Mouse (Mus musculus) limb, embryonic 10.5 days (tissue): ENCODE data around the gene Urm1. TPM values are rescaled to one million over a fixed set of nuclear protein-coding genes. Genes with fewer than 3 reads are reported as not detected.

Experiments used
- DNase-seq: peaks from one replicate; pipeline ENCODE4 v3.0.0-alpha.2; 2017; ENCODE audit warnings: low spot score
- H3K27ac ChIP-seq: fragments of 300-500 bp; sonication (generic); 2 replicates; pipeline ENCODE4 v1.5.1; 2016; ENCODE audit warnings: mild to moderate bottlenecking
- H3K27me3 ChIP-seq: fragments of 300-500 bp; sonication (generic); 2 replicates; pipeline ENCODE4 v1.6.1; 2016; ENCODE audit warnings: low read depth, mild to moderate bottlenecking; ENCODE audit not compliant: poor library complexity, severe bottlenecking
- H3K36me3 ChIP-seq: fragments of 300-500 bp; sonication (generic); 2 replicates; pipeline ENCODE4 v1.6.1; 2016; ENCODE audit warnings: mild to moderate bottlenecking, moderate library complexity
- H3K4me1 ChIP-seq: fragments of 300-500 bp; sonication (generic); 2 replicates; pipeline ENCODE4 v1.6.1; 2016
- H3K4me3 ChIP-seq: fragments of 300-500 bp; sonication (generic); 2 replicates; pipeline ENCODE4 v1.5.1; 2016; ENCODE audit warnings: mild to moderate bottlenecking, moderate library complexity
- H3K9me3 ChIP-seq: fragments of 300-500 bp; sonication (generic); replicated peaks from 2 replicates; pipeline ENCODE4 v1.6.1; 2016; ENCODE audit warnings: mild to moderate bottlenecking
- WGBS: fragments of 180-500 bp; shearing (Covaris S2); methylation state at CpG from one replicate; pipeline ENCODE4 v1.1.7; 2016; 5-methylcytosine and 5-hydroxymethylcytosine counted together
- polyA plus RNA-seq: library from polyadenylated mRNA; unstranded; fragments of >200 nt; fragmentation: Nextera tagmentation; extraction: Ambion mirVana; gene quantifications from 2 replicates; pipeline ENCODE4 v1.2.1, GENCODE M21; 2016

Gene Urm1
- polyA plus RNA-seq, 1 experiment from 2014 or later, result 25.1 TPM

DNA sequence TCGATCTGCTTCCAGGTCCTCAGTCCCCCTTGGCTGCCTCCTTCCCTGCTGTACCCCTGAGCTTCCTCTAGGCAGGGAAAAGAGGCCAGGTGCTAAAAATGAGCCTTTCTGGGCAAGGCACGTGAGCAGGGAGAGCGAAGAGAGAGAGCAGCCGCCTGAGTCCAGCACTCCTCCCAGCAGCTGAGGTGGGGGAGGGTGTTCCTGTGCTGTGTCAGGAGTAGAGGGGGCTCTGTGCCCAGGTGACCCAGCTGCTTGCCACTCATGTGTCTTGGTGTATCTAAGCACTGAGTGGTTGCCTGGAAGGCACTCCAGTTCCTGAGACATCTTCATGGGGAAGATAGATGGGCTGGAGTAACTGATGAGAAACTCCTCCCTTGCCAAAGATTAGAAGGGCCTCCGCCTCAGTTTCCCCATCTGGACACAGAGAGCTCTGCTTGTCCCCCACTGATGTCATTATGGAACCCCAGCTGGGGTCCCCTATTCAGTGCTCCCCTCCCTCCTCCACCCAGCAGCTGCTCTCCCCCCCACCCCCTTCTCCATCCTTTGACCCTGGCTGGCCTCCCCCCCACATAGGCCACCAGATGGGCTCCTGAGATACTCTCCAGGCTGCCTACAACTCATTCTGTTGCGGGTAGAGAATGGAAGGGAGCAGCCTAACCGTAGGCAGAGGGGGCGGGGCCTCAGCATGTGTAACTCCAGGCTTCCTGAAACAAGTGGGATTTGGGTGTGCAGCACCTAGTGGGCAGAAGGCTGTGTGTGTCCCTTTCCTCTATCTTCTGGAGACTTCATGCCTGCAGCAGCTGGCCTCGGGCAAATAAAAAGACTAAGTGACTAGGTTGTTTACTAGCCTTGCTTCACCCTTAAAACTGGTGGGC lies 23.6 kb downstream of the Urm1 start:
- Histone ChIP-seq H3K4me1 (peaks cover 18% of the 10 kb centered on the region), H3K36me3 (peaks cover 64% of the 10 kb centered on the region), H3K27ac (no peak overlapping the region), H3K9me3 (no peaks in the 10 kb centered on the region), H3K4me3 (no peak overlapping the region), H3K27me3 (peaks cover 67% of the 10 kb centered on the region)
- no peak for DNase-seq
- WGBS, result 68% methylated on average over 9 of the region's 9 CpGs

GRCm38 (mm10) chr2:29844115-29844514 lies 24.2 kb downstream of the Urm1 start:
- no peak overlapping the region for H3K27ac ChIP-seq

GRCm38 (mm10) chr2:29844661-29845060 lies 24.8 kb downstream of the Urm1 start:
- no peak overlapping the region for H3K27ac ChIP-seq
- no peaks in the 10 kb centered on the region for H3K9me3 ChIP-seq
- DNase-seq, result no peak
- H3K27me3 ChIP-seq, result peaks cover 76% of the 10 kb centered on the region
- WGBS, result 16% methylated on average over 3 of the region's 3 CpGs
- H3K4me3 ChIP-seq, result 0 out of 2 replicates have a peak overlapping the region, but pooled peaks have one; percentile 49
- peaks cover 52% of the 10 kb centered on the region for H3K36me3 ChIP-seq
- H3K4me1 ChIP-seq, result peaks cover 18% of the 10 kb centered on the region

More at GRCm38 (mm10) chr2:29844115-29844514, 24.2 kb downstream of the Urm1 start:
- peaks cover 74% of the 10 kb centered on the region for H3K27me3 ChIP-seq
- DNase-seq, result no peak
- peaks cover 18% of the 10 kb centered on the region for H3K4me1 ChIP-seq
- no peak overlapping the region for H3K4me3 ChIP-seq
- peaks cover 57% of the 10 kb centered on the region for H3K36me3 ChIP-seq
- WGBS, result 73% methylated on average over 2 of the region's 2 CpGs
- H3K9me3 ChIP-seq, result no peaks in the 10 kb centered on the region

DNA sequence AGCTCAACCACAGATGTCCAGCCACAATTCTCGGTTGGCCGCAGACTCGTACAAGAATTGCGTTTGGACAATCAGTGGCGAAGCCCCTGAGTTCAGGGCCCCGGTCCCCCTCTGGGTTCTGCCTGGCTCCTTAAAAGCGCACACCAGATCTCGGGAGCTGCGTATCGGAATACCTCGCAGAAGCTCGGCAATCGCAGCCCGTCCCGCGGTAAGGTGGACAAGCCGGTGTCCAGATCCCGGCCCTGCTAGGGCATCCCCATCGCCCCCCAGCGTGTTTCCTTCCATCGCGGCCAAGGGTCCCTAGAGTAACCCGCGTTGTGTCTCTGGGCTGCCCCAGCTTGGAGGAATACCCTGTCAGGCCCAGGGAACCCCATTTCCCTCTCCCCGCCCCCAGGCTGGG lies 25.8 kb downstream of the Urm1 start:
- peak; percentile 56 for DNase-seq
- Histone ChIP-seq H3K27ac (peak overlapping the region; percentile 53; the same call in 1 of the 2 replicates), H3K4me1 (peaks cover 22% of the 10 kb centered on the region)

GRCm38 (mm10) chr2:29846061-29846853 lies 26.4 kb downstream of the Urm1 start:
- Histone ChIP-seq H3K4me1 (peaks cover 22% of the 10 kb centered on the region), H3K27ac (peak overlapping the region; percentile 53; the same call in 1 of the 2 replicates), H3K9me3 (no peaks in the 10 kb centered on the region), H3K4me3 (peak overlapping the region; percentile 49), H3K27me3 (peaks cover 76% of the 10 kb centered on the region), H3K36me3 (peaks cover 37% of the 10 kb centered on the region)
- 2% methylated on average over 47 of the region's 47 CpGs for WGBS
- peak; percentile 64 for DNase-seq

More for the DNA sequence above, 25.8 kb downstream of the Urm1 start:
- WGBS, result 2% methylated on average over 25 of the region's 25 CpGs
- Histone ChIP-seq H3K9me3 (no peaks in the 10 kb centered on the region), H3K27me3 (peaks cover 76% of the 10 kb centered on the region), H3K36me3 (peaks cover 44% of the 10 kb centered on the region), H3K4me3 (peak overlapping the region; percentile 49)

GRCm38 (mm10) chr2:29846911-29847310 lies 27.0 kb downstream of the Urm1 start:
- 45% methylated on average over 3 of the region's 3 CpGs for WGBS
- H3K36me3 ChIP-seq, result peaks cover 31% of the 10 kb centered on the region
- no peaks in the 10 kb centered on the region for H3K9me3 ChIP-seq
- H3K4me3 ChIP-seq, result no peak overlapping the region
- peaks cover 22% of the 10 kb centered on the region for H3K4me1 ChIP-seq
- no peak for DNase-seq
- H3K27ac ChIP-seq, result no peak overlapping the region
- peaks cover 75% of the 10 kb centered on the region for H3K27me3 ChIP-seq

- 87% methylated on average over 8 of the region's 8 CpGs for WGBS
- H3K4me3 ChIP-seq, result no peak overlapping the region
- peaks cover 10% of the 10 kb centered on the region for H3K36me3 ChIP-seq
- H3K9me3 ChIP-seq, result no peaks in the 10 kb centered on the region
- H3K27ac ChIP-seq, result no peak overlapping the region
- peaks cover 54% of the 10 kb centered on the region for H3K27me3 ChIP-seq
- H3K4me1 ChIP-seq, result peaks cover 22% of the 10 kb centered on the region
- DNase-seq, result no peak
Observed at GRCm38 (mm10) chr2:29849041-29849440, 29.2 kb downstream of the Urm1 start.

GRCm38 (mm10) chr2:29849841-29850480 lies 30.1 kb downstream of the Urm1 start:
- DNase-seq, result no peak
- Histone ChIP-seq H3K36me3 (0 out of 2 replicates have a peak, but pooled peaks cover 3% of the 10 kb centered on the region), H3K27me3 (peaks cover 48% of the 10 kb centered on the region), H3K4me1 (peaks cover 20% of the 10 kb centered on the region), H3K4me3 (no peak overlapping the region), H3K27ac (no peak overlapping the region), H3K9me3 (no peaks in the 10 kb centered on the region)
- WGBS, result 63% methylated on average over 5 of the region's 5 CpGs

GRCm38 (mm10) chr2:29852957-29853485 lies 33.1 kb downstream of the Urm1 start:
- Histone ChIP-seq H3K27ac (no peak overlapping the region), H3K9me3 (no peaks in the 10 kb centered on the region), H3K27me3 (peaks cover 43% of the 10 kb centered on the region), H3K4me1 (peaks cover 13% of the 10 kb centered on the region), H3K36me3 (no peaks in the 10 kb centered on the region), H3K4me3 (no peak overlapping the region)
- DNase-seq, result no peak
- 52% methylated on average over 4 of the region's 4 CpGs for WGBS

DNA sequence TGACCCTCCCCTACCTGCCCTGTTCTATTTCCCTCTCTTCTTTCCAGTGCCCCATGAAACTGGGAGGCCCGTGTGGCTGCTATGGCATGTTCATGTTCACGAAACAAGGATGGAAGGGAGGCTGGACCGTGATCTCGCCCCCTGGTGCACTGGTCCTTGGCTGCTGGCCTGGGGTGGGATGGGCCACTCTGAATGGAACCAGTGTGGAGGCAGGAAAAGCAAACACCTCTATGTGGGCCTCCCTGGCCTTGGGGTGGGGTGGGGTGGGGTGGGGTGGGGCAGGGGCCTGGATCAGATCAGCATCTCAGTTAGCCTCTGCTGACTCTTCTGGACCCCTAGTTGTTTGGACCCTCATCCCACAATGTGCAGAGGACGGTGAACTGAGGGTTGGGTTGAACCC lies 33.9 kb downstream of the Urm1 start:
- WGBS, result 85% methylated on average over 5 of the region's 5 CpGs
- Histone ChIP-seq H3K4me1 (peaks cover 13% of the 10 kb centered on the region), H3K4me3 (no peak overlapping the region), H3K27ac (no peak overlapping the region), H3K9me3 (no peaks in the 10 kb centered on the region), H3K27me3 (peaks cover 40% of the 10 kb centered on the region), H3K36me3 (no peaks in the 10 kb centered on the region)
- DNase-seq, result no peak

DNA sequence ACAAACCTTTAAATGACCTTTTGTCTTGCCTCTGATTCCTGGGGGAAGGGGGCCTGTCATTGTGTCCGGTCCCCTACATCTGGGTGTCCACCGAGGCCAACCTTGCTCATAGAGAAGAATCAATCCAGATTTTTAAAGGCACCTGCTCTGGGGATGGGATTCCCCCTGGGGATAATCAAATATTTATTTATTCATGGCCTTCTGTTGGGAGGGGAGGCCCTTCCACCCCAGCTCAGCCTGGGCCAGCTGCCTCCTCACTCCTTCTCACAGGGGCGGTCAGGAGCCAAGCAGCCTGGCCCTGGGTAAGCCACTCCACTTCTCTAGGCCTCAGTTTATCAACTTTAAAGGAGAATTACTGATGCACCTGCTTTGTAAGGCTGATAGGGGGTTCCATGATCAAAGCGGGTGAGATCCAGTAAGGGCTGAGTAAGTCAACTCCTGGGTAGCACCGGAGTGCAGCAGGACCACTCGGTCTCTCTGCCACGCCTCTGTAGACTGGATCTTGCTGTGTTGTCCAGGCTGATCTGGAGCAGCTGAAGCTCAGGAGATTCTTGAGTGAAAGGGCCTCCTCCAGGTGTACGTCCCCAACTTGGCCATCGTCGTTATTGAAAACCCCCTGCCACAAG lies 35.8 kb downstream of the Urm1 start:
- Histone ChIP-seq H3K9me3 (no peaks in the 10 kb centered on the region), H3K27ac (no peak overlapping the region), H3K4me1 (peaks cover 9% of the 10 kb centered on the region), H3K4me3 (no peak overlapping the region), H3K36me3 (no peaks in the 10 kb centered on the region), H3K27me3 (peaks cover 34% of the 10 kb centered on the region)
- DNase-seq, result no peak
- WGBS, result 84% methylated on average over 10 of the region's 10 CpGs
